Mouse (Mus musculus) telencephalon, adult 2 months (tissue): ENCODE measurements around the gene Hs6st3.
A peak's percentile ranks its signal among the peaks of the same experiment; 100 is the strongest.

Source experiments
- DNase-seq: peaks from one replicate; pipeline ENCODE4 v3.0.0-alpha.2; 2011; ENCODE audit warnings: low read depth, low spot score

Hs6st3 gene

DNA sequence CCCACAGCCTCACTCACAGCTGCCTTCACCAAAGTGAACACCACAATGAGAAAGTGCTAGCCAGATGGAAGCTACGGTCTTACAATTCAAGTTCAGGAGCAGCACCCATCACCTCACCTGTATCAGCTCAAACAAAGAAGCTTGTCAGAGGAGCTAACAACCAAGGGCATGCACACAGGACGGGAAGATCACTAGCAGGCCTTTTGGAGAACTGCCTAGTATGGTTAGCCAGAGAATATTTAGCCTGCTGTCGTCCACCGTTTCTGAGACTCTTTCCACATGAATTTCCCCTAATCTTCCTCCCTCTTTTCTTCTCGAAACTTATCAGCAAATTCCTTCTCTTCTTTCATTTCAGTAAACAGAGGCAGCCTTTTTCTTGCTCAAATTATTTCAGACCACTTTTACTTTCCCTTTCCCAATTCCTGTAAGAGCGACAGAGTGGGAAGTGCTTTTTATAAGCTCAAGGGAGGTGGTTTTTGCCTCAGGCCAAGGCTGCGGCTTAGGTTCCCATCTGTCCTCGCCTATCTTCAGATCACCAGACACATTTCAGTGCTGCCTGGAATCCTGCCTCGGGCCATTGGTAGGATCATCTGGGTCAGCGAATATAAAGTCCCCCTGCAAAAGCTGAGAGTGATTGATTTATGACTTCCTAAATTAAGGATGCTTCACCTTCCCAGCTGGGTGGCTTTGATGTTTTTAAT is 757.8 kb downstream of the Hs6st3 start:
- no peak for DNase-seq

DNA sequence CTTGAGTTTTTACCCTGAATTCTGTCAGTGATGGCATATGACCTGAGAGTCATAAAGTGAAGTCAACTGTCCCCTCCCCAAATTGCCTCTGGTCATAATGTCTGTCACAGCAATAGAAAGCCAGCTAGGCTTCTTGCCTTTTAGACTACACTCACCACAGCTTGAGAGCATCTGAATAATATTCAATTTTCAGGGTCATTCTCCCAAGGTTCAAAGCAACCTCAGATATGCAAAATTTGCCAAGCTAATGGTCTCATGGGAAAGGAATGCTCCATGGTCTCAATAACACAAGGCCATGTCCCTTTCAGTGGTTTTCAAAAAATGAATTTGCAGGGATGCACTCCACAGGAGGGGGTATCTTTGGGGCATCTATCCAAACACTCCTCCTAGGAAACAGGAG is 764.3 kb downstream of the Hs6st3 start:
- no peak for DNase-seq

DNA sequence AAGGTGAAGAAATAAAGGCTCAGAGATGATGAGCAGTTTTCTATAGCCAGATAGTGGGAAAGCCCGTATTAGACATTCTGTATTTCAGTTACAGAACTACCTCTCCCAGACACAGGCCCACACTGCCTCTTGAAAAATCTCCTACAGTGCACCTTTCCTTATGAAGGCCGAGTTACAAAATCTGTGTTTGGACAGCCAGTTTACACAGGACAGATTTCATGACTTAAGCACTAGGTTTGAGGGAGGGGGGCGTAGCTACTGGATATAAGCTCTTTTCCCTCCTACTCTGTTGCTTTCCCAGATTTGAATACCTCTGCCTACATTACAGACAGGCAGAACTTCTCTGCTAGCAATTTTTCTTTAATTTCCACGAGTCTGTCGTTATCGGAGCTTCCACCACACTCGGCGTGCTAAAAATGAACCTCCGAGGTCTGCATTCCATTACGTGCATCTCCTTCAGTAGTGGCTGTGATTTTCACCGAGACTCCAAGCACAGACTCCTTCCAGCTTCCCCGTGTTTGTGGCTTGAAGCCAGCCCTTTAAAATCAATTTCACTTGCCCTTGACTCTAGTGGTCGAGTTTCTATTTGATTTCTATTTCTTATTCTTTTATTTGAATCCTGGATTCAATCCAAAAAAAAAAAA is 770.0 kb downstream of the Hs6st3 start:
- DNase-seq: peak; percentile 43

DNA sequence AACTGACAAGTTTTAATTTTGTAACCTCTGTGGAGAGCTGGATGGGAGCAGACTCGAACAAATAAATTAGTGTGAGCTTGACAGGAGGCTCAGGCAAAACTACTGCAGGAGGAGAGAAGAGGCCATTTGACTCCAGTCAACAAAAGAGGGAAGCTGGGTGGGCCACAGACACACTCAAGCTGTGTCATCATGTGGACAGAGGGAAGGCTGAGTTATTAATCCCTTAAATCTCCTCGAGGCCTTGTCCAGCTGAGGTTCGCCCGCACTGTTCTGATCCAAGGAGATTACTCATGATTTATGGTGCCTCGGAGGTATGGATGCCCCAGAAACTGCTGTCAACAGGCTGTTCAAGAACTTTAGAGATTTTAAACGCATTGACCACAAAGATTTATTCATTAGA is 776.4 kb downstream of the Hs6st3 start:
- DNase-seq: no peak

DNA sequence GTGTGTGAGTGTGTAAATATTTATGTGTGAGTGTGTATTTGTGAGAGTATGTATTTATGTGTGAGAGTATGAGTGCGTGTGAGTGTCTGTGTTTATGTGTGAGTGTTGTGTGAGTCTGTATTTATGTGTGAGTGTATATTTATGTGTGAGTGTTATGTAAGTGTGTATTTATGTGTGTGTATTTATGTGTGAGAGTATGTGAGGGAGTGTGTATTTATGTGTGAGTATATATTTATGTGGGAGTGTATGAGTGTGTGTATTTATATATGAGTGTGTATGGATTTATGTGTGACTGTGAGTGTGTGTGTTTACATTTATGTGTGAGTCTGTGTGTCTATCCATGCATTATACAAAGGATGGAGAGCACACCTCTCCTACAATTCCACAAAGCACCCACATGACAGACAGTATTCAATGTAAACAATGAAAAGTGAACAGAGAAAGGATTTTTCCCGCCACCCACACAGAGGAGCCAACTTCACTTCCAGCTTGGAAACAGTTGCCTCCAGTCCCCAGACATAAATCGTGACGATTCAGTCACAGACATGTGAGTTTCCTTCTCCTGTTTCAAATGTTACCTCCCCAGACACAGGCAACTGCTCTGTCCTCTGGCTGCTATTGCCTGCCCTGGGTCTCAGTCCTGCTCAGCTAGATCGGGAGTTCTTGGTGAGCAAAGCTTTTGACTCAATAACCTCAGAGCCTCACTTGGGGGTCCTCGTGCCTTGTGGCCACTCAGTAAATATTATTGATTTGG is 780.3 kb downstream of the Hs6st3 start:
- DNase-seq: no peak

DNA sequence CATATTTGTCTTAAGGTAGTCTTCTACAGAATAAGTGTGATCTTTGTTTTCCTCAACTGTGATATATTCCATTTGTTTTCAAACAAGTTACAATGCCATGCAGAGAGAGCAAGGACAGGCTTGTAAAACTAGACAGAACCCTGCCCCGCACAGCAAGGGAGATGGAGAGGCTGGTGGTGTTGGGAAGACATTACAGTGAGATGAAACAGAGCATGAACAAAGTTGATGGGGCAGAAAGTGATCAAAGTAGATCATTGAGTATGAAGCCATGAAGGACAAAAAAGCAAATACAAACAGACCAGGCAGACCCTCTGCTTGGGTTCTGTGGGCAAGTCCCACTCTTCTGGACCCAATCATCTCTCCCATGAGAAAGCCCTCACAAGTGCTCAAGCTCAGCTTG is 781.0 kb downstream of the Hs6st3 start:
- no peak for DNase-seq
